Mouse (Mus musculus) liver, embryonic 14.5 days (tissue): ENCODE data around the gene Tet3. TPM values are rescaled to one million over a fixed set of nuclear protein-coding genes. Genes with fewer than 3 reads are reported as not detected.

Source experiments
- ATAC-seq: fragments of 200-750 bp; cut with Nextera tagmentation; 2 replicates; pipeline ENCODE4 v1.8.0; 2017; ENCODE audit warnings: moderate number of reproducible peaks, mild to moderate bottlenecking, moderate library complexity; ENCODE audit not compliant: insufficient read depth
- DNase-seq, 3 experiments: peaks; one replicate each; pipeline ENCODE4 v3.0.0-alpha.2; 2012 to 2013; ENCODE audit warnings: low read depth in 3 of 3, low spot score in 3 of 3
- H3K27ac ChIP-seq: fragments of 300-500 bp; sonication (generic); 2 replicates; pipeline ENCODE4 v1.5.1; 2014; ENCODE audit warnings: moderate library complexity, mild to moderate bottlenecking, control low read depth, inconsistent platforms
- H3K27me3 ChIP-seq: fragments of 300-500 bp; sonication (generic); 2 replicates; pipeline ENCODE4 v1.6.1; 2014; ENCODE audit warnings: mild to moderate bottlenecking, low read length, moderate library complexity; ENCODE audit not compliant: control insufficient read depth, insufficient read depth
- H3K36me3 ChIP-seq: fragments of 300-500 bp; sonication (generic); replicated peaks from 2 replicates; pipeline ENCODE4 v1.6.1; 2014; ENCODE audit warnings: low read depth; ENCODE audit not compliant: control insufficient read depth, insufficient read depth
- H3K4me1 ChIP-seq, 2 experiments: fragments of 200-500 bp in 1 of 2; fragments of 300-500 bp in 1 of 2; sonication (generic) in 1 of 2; replicated peaks; 2 replicates each; pipeline ENCODE4 v1.6.1; 2012 to 2014; ENCODE audit warnings: antibody characterized with exemption in 1 of 2, inconsistent platforms in 1 of 2, low read length in 1 of 2; ENCODE audit not compliant: control insufficient read depth in 2 of 2, insufficient read depth in 2 of 2
- H3K4me2 ChIP-seq: fragments of 300-500 bp; sonication (generic); 2 replicates; pipeline ENCODE4 v1.6.1; 2014; ENCODE audit warnings: low read depth, mild to moderate bottlenecking, control low read depth, moderate library complexity
- H3K4me3 ChIP-seq, 2 experiments: fragments of 200-500 bp in 1 of 2; fragments of 300-500 bp in 1 of 2; sonication (generic) in 1 of 2; 2 replicates each; pipeline ENCODE4 v1.5.1; 2012 to 2014; ENCODE audit warnings: low read depth in 2 of 2, low read length in 2 of 2, mild to moderate bottlenecking in 2 of 2, control low read depth in 1 of 2, inconsistent platforms in 1 of 2, moderate library complexity in 1 of 2; ENCODE audit not compliant: insufficient read depth in 1 of 2
- H3K9ac ChIP-seq: fragments of 300-500 bp; sonication (generic); replicated peaks from 2 replicates; pipeline ENCODE4 v1.6.1; 2014; ENCODE audit warnings: mild to moderate bottlenecking, control low read depth, moderate library complexity
- H3K9me3 ChIP-seq: fragments of 300-500 bp; sonication (generic); 2 replicates; pipeline ENCODE4 v1.6.1; 2016; ENCODE audit warnings: low read length, mixed read lengths; ENCODE audit not compliant: control insufficient read depth
- CTCF ChIP-seq: IDR thresholded peaks from 2 replicates; pipeline ENCODE4 v1.5.1; 2016; ENCODE audit warnings: antibody characterized with exemption, low read depth, control low read depth
- EP300 ChIP-seq: IDR thresholded peaks from 2 replicates; pipeline ENCODE4 v1.6.1; 2016; ENCODE audit warnings: antibody characterized with exemption, low read depth
- WGBS: fragments of 180-500 bp; shearing (Covaris S2); extraction: QIAGEN DNeasy Blood & Tissue Kit; methylation state at CpG from one replicate; pipeline ENCODE4 v1.1.7; 2014; ENCODE audit not compliant: insufficient replicate concordance; 5-methylcytosine and 5-hydroxymethylcytosine counted together
- polyA plus RNA-seq, 2 experiments: library from polyadenylated mRNA; depleted of rRNA in 1 of 2; stranded (reverse) in 1 of 2; unstranded in 1 of 2; fragments of >200 nt; fragmentation: Nextera tagmentation in 1 of 2; extraction: Ambion mirVana in 1 of 2; gene quantifications; 2 replicates each; pipeline versions ENCODE4 v1.2.1 to v1.2.3; 2012 to 2014

The Tet3 gene
- polyA plus RNA-seq, 2 experiments: 3.1 to 7.7 TPM

- Histone ChIP-seq H3K4me2 (no peak overlapping the region), H3K9ac (no peak overlapping the region), H3K36me3 (peaks cover 37% of the 10 kb centered on the region), H3K4me1 (no peaks in the 10 kb centered on the region), H3K27me3 (no peaks in the 10 kb centered on the region), H3K4me3 (no peak overlapping the region), H3K9me3 (no peaks in the 10 kb centered on the region), H3K27ac (no peak overlapping the region)
- ATAC-seq: no peak
- WGBS: 73% methylated on average over 9 of the region's 9 CpGs
- DNase-seq: no peak
- TF ChIP-seq EP300 (no peak), CTCF (no peak)
Measured at GRCm38 (mm10) chr6:83373704-83374300, 85.1 kb downstream of the Tet3 start.

- 68% methylated on average over 3 of the region's 3 CpGs for WGBS
Measured at GRCm38 (mm10) chr6:83371350-83371749, 87.5 kb downstream of the Tet3 start.

GRCm38 (mm10) chr6:83370316-83370965, 88.4 kb downstream of the Tet3 start:
- Histone ChIP-seq H3K36me3 (peaks cover 32% of the 10 kb centered on the region), H3K4me1 (no peaks in the 10 kb centered on the region), H3K9me3 (no peaks in the 10 kb centered on the region), H3K4me2 (no peak overlapping the region), H3K9ac (no peak overlapping the region), H3K27me3 (no peaks in the 10 kb centered on the region), H3K27ac (no peak overlapping the region), H3K4me3 (no peak overlapping the region)
- no peak for ATAC-seq
- TF ChIP-seq EP300 (no peak), CTCF (no peak)
- no peak for DNase-seq
- 82% methylated on average over 21 of the region's 21 CpGs for WGBS

More at GRCm38 (mm10) chr6:83371350-83371749, 87.5 kb downstream of the Tet3 start:
- TF ChIP-seq EP300: no peak
- TF ChIP-seq CTCF: no peak
- no peak for DNase-seq
- Histone ChIP-seq H3K27ac (no peak overlapping the region), H3K9ac (no peak overlapping the region), H3K4me1 (no peaks in the 10 kb centered on the region), H3K4me3 (no peak overlapping the region), H3K36me3 (peaks cover 37% of the 10 kb centered on the region), H3K9me3 (no peaks in the 10 kb centered on the region), H3K4me2 (no peak overlapping the region), H3K27me3 (no peaks in the 10 kb centered on the region)
- ATAC-seq: no peak

- Histone ChIP-seq H3K4me2 (no peak overlapping the region), H3K36me3 (peaks cover 22% of the 10 kb centered on the region)
- 82% methylated on average over 12 of the region's 12 CpGs for WGBS
Measured at GRCm38 (mm10) chr6:83363075-83363474, 95.8 kb downstream of the Tet3 start.

GRCm38 (mm10) chr6:83361523-83362248, 97.2 kb downstream of the Tet3 start:
- Histone ChIP-seq H3K9ac (no peak overlapping the region), H3K27me3 (no peaks in the 10 kb centered on the region), H3K9me3 (no peaks in the 10 kb centered on the region), H3K27ac (no peak overlapping the region), H3K4me3 (no peak overlapping the region), H3K4me1 (peaks cover 2 to 11% of the 10 kb centered on the region in 2 experiments), H3K4me2 (no peak overlapping the region), H3K36me3 (peaks cover 33% of the 10 kb centered on the region)
- DNase-seq (no peak), ATAC-seq (peak; percentile 40; the same call in 1 of the 2 replicates)
- WGBS: 36% methylated on average over 11 of the region's 11 CpGs
- no peak for TF ChIP-seq CTCF
- TF ChIP-seq EP300: peak; percentile 58

More at GRCm38 (mm10) chr6:83363075-83363474, 95.8 kb downstream of the Tet3 start:
- H3K9me3 ChIP-seq: no peaks in the 10 kb centered on the region
- no peak overlapping the region for H3K27ac ChIP-seq
- ATAC-seq (no peak), DNase-seq (no peak)
- peaks cover 0 to 8% of the 10 kb centered on the region in 2 experiments; a peak in 2 of 4 replicates for H3K4me1 ChIP-seq
- no peak for TF ChIP-seq CTCF
- H3K27me3 ChIP-seq: no peaks in the 10 kb centered on the region
- H3K4me3 ChIP-seq: no peak overlapping the region
- H3K9ac ChIP-seq: no peak overlapping the region
